Mouse (Mus musculus) cerebellum, adult (tissue): Measurements from ENCODE around the gene Agpat1.

Experiments
- ATAC-seq: cut with Nextera tagmentation; 2 replicates; pipeline ENCODE4 v1.9.2; 2017; ENCODE audit warnings: mild to moderate bottlenecking, moderate library complexity, mixed read lengths; ENCODE audit not compliant: insufficient number of reproducible peaks, low FRiP score, low TSS enrichment

Agpat1 gene

GRCm38 (mm10) chr17:34604511-34605237 is 612 bp downstream of the Agpat1 start:
- no peak for ATAC-seq

GRCm38 (mm10) chr17:34605609-34606008 is 1.5 kb downstream of the Agpat1 start:
- peak; percentile 39; the same call in 1 of the 2 replicates for ATAC-seq

GRCm38 (mm10) chr17:34606186-34607039 is 2.4 kb downstream of the Agpat1 start:
- ATAC-seq, result no peak

- no peak for ATAC-seq
Measured at GRCm38 (mm10) chr17:34607997-34608396, 3.9 kb downstream of the Agpat1 start.

- no peak for ATAC-seq
Measured at GRCm38 (mm10) chr17:34611050-34611449, 7.0 kb downstream of the Agpat1 start.

GRCm38 (mm10) chr17:34613054-34613645 is 9.1 kb downstream of the Agpat1 start:
- no peak for ATAC-seq

- ATAC-seq, result no peak
Measured at GRCm38 (mm10) chr17:34613830-34614229, 9.8 kb downstream of the Agpat1 start.

GRCm38 (mm10) chr17:34615871-34616270 is 11.8 kb downstream of the Agpat1 start, which contains the start of gene Egfl8:
Gene Egfl8, minus strand, starts transcription at chr17:34615971.
- no peak for ATAC-seq

GRCm38 (mm10) chr17:34618999-34619398 is 14.9 kb downstream of the Agpat1 start:
- ATAC-seq, result 0 out of 2 replicates have a peak, but pooled peaks have one; percentile 15

- no peak for ATAC-seq
Measured at GRCm38 (mm10) chr17:34621006-34621405, 16.9 kb downstream of the Agpat1 start.

GRCm38 (mm10) chr17:34623161-34623560 is 19.1 kb downstream of the Agpat1 start:
- no peak for ATAC-seq

- ATAC-seq, result no peak
Measured at GRCm38 (mm10) chr17:34624981-34625380, 20.9 kb downstream of the Agpat1 start.

- no peak for ATAC-seq
Measured at GRCm38 (mm10) chr17:34626062-34626772, 22.2 kb downstream of the Agpat1 start.

GRCm38 (mm10) chr17:34626773-34627092 is 22.7 kb downstream of the Agpat1 start:
- no peak for ATAC-seq

- peak; percentile 37 for ATAC-seq
Measured at GRCm38 (mm10) chr17:34627093-34627942, 23.3 kb downstream of the Agpat1 start.

- ATAC-seq, result no peak; the same call in 1 of the 2 replicates
Measured at GRCm38 (mm10) chr17:34627943-34628643, 24.0 kb downstream of the Agpat1 start, which contains the start of gene Ppt2. Gene Ppt2, minus strand, starts transcription at chr17:34628510.

GRCm38 (mm10) chr17:34628644-34628967 is 24.5 kb downstream of the Agpat1 start:
- ATAC-seq, result no peak

GRCm38 (mm10) chr17:34629221-34629751 is 25.2 kb downstream of the Agpat1 start, which contains the start of gene Prrt1:
Gene Prrt1, plus strand, starts transcription at chr17:34629533.
- ATAC-seq, result no peak
